Mouse (Mus musculus) CD4-positive, CD25-positive, alpha-beta regulatory T cell, adult 9 weeks (primary cell): Measurements from ENCODE around the gene Erlec1. TPM values are rescaled to one million over a fixed set of nuclear protein-coding genes. Genes with fewer than 3 reads are reported as not detected.

Source experiments
- polyA plus RNA-seq: library from polyadenylated mRNA; unstranded; fragments of 100-300 nt; shearing (Covaris generic); gene quantifications from one replicate; pipeline ENCODE4 v1.2.1, GENCODE M21; 2017

Gene Erlec1
- polyA plus RNA-seq: 10.9 TPM

GRCm38 (mm10) chr11:30954279-30954725, at the start of gene Erlec1:
Gene Erlec1 (minus strand): TSS chr11:30954335.

GRCm38 (mm10) chr11:30985877-30986624, 31.9 kb upstream of the Erlec1 start, which contains the start of gene Chac2:
Gene Chac2 (minus strand): TSS chr11:30986350.

GRCm38 (mm10) chr11:30885171-30885871, 68.8 kb downstream of the Erlec1 start, which contains the start of the genes Gpr75 and Asb3:
Gene Gpr75 (plus strand): TSS chr11:30885358.
Gene Asb3 (plus strand): TSS chr11:30885416.

Other genes with a start within 250 kb of the Erlec1 start
- 7.9 TPM for gene Psme4, start 182.6 kb downstream of the Erlec1 start, polyA plus RNA-seq
- gene Gpr75, start 69.0 kb downstream of the Erlec1 start, polyA plus RNA-seq: not detected
- 57.7 TPM for gene Asb3, start 68.9 kb downstream of the Erlec1 start, polyA plus RNA-seq
- 9.8 TPM for gene Chac2, start 32.0 kb upstream of the Erlec1 start, polyA plus RNA-seq
- gene Gm17332, start 228.1 kb upstream of the Erlec1 start, polyA plus RNA-seq: not detected